Mouse (Mus musculus) regulatory T cell (primary cell): ENCODE data around the gene Ano6.

Source experiments
- in situ Hi-C: fragments of 300-600 bp; cut with MboI, MseI; formaldehyde crosslinking; loops from one replicate; pipeline ENCODE4 v1.15.1; 2025; ENCODE audit warnings: high pct_unique_total_duplicates

Ano6 gene

DNA sequence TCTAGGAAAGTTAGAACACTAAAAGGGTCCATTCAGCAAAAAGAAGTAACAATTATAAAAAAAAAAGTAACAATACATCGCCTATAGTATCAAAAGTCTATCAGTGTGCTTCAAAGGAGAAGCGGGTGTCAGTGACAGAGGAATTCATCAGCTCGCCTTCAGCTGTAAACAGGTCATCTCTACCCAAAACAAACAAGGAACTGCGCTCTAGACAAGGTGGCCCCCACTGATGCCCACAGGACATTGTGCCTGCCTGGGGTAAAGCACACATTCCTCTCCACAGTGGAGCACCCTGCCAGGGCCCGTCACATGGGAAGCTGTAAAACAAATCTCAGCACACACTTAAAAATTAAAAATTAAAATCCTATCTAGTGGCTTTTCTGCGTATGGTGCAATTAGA, 179.0 kb downstream of the Ano6 start:
- in situ Hi-C loops, result no loop called here

DNA sequence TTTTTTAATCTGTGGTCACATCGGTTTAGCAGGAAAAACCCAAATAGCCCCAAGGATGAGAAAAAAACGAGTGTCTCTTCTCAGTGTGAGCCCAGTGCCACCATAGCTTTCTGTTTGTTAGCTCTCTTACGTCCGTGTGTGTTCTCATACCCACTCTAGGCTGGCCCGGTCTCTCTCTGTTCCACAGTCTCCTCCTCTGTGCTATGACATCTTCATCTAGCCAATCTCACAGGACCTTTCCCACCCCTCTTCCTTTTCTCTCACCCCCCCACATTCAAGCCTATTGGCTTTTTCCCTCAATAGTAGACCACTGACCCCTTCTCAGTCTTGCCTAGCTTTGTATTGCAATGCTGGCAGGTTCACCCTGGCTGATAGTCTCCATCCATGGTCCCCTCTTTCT, 179.5 kb downstream of the Ano6 start:
- in situ Hi-C loops, result no loop called here

DNA sequence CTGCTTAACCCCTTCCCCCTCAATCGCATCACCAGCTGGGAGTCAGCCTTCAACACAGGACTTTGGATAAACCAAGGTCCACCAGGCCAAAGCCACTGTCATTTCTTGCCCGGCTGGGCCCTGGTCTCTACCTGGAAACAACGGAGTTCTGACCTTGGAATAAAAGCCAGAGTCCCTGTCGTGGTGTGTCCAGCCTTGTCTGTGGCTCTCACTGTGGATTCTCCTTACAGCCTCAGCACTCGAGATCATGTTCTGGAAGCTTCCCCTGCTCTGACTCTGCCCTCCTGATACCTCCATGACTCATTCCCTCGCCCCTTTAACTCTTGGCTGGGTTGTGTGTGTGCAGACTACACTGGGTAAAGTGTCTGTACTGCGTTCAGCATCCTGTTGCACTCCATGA, 180.0 kb downstream of the Ano6 start:
- in situ Hi-C loops, result no loop called here

DNA sequence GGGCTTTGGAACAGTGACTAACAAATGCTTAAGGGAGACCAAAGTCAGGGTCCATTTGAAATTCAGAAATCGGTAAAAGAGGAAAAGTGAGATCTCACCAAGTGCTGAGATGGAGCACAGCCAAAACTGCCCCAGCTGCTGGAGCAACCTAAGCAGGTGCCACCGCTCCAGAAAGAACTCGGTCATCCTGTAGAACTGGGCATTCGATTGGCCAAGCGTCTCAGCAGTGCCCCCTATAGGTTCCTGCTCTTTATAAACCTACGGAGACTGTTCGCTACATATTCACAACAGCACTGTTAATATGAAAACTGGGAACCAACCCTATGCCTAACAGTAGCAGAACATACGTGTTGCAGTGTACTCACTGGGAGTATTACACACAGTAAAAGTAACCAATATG, 180.7 kb downstream of the Ano6 start:
- in situ Hi-C loops, result no loop called here

DNA sequence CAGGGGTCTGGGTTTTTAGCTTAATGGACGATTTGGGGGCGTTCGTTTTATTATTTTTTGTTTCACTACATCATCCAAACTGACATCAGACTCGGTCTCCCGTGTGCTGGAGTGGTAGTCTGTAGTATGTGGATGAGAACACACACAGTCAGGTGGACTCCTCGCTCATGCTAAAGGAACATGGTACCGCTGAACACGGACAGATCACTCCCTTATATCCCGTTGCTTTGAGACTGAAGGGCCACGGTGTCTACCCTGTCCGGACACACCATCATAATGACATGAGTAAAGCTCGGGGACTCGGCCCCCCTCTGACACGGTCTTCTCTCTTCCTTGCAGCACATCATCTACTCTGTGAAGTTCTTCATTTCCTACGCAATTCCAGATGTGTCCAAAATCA, 181.5 kb downstream of the Ano6 start:
- in situ Hi-C loops, result no loop called here

DNA sequence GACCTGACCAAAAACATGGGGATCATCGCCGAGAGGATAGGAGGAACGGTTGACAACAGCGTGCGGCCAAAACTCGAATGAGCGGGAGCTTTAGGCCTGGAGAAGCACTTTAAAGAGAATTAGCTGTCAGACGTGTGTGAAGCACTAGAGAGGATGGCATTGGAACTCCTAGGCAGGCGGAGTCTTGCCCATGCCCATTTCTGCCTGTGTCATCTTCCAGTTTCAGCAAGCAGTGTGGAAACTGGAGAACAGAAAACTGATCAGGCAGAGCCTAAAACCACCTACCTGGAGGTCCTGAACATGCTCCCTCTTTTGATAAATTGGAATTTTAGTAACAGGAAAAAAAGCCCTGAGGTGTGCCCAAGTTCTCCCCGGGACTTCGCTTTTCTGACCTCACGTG, 182.0 kb downstream of the Ano6 start:
- in situ Hi-C loops, result no loop called here

DNA sequence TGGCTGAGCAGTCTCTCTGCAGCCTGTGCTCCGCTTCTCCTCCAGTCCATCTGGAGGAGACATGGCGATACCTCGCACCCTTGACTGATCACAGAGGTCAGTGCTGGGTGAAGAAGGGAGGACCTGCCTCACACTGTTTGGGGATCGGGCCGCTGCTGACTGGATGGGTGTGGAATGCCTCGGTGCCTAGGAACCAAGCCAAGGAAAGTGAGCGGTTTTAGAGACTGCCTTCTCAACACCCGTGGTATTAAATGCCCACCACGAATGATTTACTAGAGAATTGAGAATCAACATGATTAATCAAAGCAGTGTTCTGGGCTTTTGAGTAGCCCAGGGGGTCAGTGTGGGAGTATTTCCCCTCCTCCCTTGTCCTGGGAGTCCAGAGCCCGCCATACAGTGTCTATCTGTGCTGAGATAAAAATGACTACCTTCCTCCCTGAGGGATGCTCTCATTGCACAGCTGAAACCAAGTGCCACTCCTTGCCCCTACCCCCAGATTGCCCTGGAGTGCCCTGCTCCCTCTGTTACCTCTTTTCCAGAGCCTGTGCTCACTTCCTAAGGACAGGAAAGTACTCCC, 183.5 kb downstream of the Ano6 start:
- in situ Hi-C loops, result no loop called here

DNA sequence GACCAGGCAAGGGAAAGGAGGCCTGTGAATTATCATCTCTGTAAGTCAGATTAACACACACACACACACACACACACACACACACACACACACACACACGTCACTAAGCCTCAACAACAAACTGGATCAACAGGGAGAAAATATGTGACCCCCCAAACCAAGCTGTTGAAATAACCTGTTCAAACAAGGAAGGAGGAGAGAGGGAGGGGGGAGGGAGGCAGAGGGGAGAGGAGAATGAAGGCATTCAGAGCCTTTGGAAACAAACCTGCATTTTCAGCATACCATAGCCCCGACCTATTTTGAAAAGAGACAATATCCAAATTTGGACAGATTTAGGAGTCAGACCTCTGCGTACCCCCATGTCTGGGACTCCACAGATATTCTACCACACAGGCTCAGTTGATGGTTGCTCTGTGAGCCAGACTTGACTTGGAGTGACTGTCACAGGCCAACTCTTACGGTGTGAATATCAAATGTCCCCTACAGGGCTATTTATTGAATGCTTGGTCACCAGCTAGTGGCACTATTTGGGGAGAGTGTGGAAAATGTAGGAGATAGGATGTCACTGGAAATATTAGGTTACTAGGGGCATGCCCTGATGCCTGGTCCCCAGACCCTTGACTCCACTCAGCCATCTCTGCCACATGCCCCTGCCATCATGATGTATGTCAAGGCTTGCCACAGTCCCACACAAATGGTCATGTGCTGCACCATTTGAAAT, 185.7 kb downstream of the Ano6 start:
- in situ Hi-C loops, result no loop called here

DNA sequence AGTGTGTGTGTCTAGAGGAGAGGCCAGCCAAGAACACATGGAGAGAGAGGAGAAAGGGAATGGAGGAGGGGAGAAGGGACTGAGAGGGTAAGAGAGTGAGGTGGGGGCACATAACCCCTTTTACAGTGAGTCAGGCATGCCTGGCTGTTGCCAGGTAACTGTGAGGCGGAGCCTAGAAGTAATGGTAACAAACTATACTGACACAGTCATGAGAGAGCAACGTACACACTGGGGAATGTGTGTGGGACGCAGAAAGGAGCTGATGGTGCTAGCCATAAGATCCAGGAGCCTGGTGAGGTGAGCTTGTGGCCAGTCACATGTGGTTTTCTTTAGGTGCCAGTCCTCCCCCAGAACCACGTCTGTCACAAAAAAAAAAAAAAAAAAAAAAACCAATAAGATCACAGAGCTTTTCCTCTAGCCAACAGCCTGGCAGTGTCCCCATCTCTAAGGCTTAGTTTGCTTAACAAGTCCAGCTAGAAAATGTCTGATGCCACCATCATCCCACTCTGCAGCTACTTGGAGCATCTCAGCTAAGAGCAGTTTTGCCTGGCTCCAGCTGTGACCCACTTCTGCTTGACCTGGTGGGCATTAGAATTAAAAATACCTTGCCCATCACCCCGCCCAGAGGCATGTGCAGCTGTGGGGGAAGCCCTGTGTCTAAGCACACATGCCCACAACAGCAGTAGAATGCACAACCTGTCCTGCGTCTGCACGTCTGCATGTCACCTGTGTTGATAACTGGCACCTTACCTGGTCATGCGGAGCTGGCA, 186.7 kb downstream of the Ano6 start:
- in situ Hi-C loops, result no loop called here

DNA sequence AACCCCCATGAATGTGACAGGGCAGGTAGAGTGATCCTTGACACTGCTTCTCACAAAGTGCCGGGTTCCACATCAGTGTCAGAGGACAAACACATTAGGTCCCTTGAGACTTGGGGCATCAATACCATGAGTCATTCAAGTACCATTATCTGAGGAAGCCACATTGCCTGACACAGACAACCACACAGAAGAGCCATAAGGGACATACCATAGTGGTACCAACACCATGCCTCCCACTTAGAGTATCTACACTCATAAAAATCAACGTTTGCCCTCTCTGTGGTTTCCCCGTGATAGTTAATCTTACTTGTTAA, 187.3 kb downstream of the Ano6 start:
- in situ Hi-C loops, result no loop called here

DNA sequence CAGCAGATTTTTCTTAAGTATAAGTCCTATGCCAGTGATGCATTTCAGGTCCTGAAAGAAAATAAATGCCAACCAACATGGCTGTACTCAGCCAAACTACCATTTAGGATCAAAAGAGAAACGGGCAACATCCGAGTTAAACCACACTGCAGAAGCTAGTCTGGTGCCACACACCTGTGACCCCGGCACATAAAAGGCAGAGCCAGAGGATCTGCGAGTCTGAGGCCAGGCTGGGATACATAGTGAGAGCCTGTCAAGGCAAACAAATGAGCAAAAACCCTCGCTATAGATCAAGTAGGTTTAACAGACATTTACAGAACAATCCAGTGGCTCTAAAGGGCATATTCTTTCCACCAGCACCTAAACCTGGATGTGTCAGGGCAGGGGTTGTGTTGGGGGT, 190.0 kb downstream of the Ano6 start:
- in situ Hi-C loops, result no loop called here

DNA sequence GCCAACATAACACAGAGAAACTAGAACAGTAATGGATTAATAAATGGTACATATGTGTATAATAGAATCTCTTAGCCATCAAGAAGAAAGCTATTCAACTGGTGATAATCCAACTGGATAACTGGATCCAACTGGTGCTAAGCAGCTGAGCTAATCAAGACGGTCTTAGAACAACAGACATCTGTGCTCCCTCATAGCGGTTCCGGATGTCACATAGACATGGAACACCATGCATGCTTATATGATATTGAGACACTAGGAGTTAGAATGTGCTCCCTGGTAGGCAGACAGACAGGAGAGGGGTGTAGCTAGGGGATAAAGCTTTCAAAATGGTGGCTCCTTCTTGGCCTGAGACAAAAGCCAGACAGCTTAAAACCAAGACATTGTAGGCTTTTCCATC, 197.3 kb downstream of the Ano6 start:
- in situ Hi-C loops, result no loop called here

DNA sequence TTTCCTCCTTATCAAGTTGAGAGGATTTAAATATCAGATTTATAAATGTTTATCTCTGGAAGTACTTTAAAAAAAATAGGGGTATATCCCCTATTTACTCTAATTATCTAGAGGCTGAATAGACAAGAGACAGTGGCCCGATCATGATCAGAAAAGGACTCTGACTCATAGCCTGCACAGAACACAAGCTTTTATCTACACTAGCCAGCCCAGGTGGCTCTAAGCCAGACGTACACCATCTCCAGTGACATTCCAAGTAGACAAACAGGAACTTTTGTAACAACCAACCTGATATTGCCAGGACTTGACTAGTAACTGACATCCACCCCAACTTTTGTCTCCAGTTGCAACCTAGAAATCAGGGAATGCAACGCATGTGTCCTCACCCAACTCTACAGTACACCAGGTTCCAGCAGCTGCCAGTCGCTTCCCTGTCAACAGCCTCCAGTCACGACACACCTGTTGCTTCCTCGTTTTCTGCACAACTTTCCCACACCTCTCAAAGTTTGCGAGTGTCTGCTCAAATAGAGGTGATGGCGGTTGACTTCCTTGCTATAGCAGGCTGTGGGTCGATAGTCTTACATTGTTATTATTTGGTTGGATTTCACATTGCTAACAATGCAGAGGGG, 199.0 kb downstream of the Ano6 start:
- in situ Hi-C loops, result no loop called here

DNA sequence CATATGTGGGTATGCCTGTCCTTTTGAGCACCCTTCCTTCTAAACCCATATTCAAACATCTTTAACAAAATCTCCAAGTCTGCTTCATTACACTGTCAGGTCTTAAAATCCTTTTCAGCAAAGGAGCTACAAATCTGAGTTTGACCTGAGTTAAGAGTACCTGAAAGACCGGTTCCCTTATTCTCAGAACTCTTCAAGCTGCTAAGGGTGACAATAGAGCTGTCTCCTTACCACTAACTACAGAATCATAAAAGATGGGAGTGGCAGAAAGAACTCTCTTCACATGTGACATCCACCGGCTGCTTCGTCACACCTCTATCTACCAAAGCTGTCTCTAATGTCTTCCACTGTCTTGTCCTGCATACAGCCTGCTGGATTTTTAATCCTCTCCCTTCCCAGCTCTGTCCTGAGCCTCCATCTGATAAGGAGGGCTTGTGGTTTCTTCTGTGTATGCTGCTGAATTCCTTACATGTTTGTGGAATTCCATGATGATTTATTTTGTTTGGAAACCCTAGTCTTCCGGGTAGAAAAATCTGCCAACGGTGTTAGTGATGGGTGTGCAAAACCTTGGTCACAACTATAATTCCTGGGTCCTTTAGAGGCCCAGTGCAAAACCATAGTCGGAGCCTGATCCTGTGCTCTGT, 212.4 kb downstream of the Ano6 start:
- in situ Hi-C loops, result no loop called here

DNA sequence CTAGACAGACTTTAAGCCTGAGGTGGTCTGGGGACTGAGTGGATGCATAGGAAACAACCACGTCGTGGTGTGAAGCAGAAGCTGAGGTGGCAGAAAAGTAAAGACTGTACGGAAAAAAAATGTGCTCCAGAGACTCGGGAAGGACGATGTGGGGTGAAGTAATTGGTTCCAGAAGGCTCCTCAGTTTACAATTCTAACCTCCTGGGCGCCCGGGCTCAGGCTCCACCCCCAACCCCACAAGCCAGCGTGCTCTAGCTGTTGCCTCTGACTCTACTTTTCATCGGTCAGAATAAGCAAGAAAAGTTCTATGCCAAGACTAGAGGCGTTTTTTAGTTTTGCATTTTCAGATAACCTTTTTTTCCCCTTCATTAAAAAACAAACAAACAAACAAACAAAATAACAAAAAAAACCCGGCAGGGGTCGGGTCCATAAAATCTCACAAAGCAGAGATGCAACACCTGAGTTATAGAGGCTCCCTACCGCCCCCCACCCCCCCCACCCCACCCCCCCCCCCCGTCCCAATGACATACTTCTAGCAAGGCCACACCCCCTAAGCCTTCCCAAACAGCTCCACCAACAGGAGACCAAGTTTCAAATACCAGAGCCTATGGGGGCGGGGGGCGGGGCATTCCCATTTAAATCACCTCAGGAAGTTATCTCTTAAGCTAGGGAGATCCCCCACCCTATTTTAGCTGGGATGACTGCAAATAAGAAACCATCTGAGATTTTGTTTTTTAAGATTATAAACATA, 221.2 kb downstream of the Ano6 start:
- in situ Hi-C loops, result no loop called here

DNA sequence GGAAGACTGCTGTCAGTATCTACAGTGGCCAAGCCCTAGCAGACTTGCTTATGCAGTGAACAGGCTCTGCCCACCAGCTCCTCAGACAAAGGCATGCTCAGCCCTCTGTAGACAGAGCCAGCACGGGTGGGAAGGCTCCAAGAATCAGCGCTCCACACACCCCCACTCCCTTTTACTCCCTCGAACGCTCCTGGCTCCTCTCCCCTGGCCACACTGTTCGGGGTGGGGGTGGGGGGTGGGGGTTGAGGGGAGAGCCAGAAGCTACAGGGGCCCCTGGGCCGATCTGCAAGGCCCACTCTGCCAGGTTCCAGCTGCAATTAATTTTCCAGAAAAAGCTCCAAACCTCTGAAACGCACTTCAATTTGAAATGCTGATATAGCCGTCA, 221.7 kb downstream of the Ano6 start:
- in situ Hi-C loops, result no loop called here

DNA sequence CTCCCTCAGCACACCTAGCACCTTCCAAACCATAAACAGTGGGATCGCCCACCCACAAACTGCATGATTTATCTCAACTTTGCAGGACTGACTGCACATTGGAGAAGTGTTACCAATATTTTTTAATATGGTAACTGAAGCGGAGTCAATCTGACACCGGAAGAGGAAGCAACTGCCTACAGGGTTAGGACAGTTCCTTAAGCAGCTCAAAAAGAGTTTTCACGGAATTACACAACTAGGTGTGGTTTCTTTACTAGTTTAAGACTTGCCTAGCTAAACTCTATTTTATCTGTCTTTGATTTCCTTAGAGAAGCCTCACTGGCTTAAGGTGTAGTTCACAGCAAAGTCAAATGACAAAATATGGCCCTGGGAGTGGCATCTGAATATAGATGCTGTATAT, 223.9 kb downstream of the Ano6 start:
- in situ Hi-C loops, result no loop called here

DNA sequence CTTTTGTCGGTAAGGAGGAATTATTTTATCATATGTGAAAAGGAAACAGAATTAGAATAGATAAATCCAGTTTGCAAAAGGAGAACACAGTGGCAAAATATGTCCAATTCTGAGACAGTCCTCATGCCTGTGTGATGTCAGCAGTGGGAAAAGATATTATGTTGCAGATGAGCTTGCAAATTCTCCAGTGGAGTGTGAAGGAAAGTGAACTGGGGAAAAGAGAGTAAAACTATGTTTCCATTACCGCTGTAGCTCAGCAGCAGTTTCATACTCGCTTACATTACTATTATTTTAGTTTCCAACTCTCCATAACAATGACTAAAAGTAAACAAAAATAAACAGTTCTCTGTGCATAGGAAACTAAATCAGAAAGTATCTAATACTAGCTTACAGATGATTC, 229.8 kb downstream of the Ano6 start:
- in situ Hi-C loops, result no loop called here

DNA sequence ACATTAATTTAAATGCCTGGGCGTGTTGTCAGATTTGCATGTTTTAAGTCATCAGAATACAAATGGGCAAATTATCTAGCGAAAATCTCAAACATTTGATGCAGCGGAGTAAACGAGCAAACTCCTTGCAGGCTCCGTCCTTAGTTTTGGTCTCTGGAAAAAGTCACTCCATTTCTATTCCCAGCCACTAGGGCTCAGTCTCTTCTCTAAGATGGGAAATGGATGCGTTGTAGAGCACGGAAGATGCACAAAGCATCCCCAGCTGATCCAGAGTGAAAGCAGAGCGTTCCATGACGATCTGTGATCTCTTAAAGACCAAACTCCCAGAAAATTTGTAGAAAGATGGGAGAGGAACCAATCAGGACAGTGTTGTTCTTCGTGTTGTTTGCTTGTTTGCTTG, 230.9 kb downstream of the Ano6 start:
- in situ Hi-C loops, result no loop called here
